Mouse (Mus musculus) lung, adult 18-20 months (tissue): ENCODE results near the gene Olfr1025-ps1.

Source experiments
- DNase-seq, 2 experiments: peaks; one replicate each; pipeline ENCODE4 v3.0.0; 2022; ENCODE audit warnings: mixed read lengths in 2 of 2

Olfr1025-ps1 gene

GRCm38 (mm10) chr2:85914893-85915292, at the start of gene Olfr1025-ps1:
TSS of gene Olfr1025-ps1 (plus strand) at chr2:85915193.
- no peak for DNase-seq

- no peak for DNase-seq
Observed at GRCm38 (mm10) chr2:85868294-85868693, 46.7 kb upstream of the Olfr1025-ps1 start, which contains the start of gene Olfr1022. TSS of gene Olfr1022 (plus strand) at chr2:85868594.

DNA sequence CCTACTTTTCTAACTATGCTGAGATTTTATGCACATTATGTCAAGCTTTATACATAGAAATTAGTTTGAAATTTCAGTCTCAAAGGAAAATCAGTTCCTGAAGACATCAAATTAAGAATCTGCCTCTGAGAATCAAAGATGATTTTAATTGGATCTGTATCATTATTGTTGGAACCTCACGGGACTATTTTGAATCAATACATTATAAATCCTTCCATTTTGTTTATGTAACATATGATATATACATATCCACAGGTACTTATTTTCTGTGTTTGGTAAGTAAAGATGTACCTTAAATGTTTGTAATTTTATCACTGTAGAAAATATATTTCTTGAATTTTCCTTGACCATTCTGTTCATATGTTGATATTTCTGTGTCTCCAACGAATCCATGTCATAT, 29.7 kb upstream of the Olfr1025-ps1 start, which contains the start of gene Olfr1023:
TSS of gene Olfr1023 (plus strand) at position 301 of the 400 bp plus-strand sequence.
- DNase-seq = no peak

GRCm38 (mm10) chr2:85904952-85905351, 10.0 kb upstream of the Olfr1025-ps1 start, which contains the start of gene Olfr1024:
TSS of gene Olfr1024 (minus strand) at chr2:85905052.
- no peak for DNase-seq

DNA sequence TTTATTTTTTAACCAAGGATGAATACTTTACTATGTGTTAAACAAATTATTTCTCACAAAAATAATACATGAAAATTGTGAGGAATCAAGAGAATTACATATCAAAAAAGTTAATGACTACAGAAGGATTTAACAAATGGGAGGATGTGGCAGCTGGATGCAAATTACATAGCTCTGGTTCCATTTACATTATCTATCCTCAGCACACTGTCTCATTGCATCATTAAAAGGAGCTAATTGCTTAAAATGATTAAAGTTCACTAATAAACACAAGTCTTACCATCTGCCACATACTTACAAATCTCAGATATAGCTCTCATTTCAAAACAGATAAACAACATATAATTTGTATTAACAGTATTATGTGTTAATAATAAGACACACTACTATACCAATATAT, 1.8 kb upstream of the Olfr1025-ps1 start:
- DNase-seq = no peak

DNA sequence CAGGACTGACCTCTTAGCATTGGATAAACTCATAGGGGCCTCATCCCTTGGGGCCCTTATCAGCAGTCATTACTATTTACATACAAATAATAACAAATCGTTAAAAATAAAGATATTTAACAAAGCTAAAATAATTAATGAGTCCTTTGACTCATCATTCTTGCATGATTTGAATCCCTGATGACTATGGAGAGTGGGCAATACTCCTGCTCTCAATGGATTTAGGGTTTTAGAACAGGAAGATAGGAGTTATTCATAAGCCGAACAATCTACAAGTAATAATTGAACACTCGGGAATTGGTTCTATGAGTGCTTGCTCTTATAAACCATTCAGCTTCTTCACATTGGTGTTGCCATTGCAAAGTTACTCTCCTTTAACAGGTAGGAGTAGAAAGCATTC, 6.3 kb downstream of the Olfr1025-ps1 start, which contains the start of gene Olfr1026:
TSS of gene Olfr1026 (plus strand) at position 301 of the 400 bp plus-strand sequence.
- DNase-seq = no peak

DNA sequence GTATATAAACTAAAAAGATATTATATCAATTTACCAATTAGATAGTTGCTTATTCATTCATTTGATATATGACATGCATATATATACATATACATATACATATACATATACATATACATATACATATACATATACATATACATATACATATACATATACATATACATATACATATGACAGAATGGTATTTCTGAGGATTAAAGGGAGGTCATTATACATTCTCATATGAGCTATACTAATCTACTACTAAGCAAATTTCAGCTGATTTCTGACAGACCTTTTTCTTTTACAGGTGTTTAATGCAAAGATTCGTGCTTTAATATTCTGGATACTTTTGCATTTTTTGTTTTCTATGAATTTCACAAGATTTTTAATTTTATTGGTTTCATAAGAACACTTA, 35.1 kb downstream of the Olfr1025-ps1 start, which contains the start of gene Olfr1028:
TSS of gene Olfr1028 (plus strand) at position 301 of the 400 bp plus-strand sequence.
- no peak for DNase-seq
